Mouse (Mus musculus) cerebellum, adult 9-10 months (tissue): ENCODE data around the gene Pomt2.
"Not testable (repeated sequence)": the region's sequence is repeated elsewhere in the genome, so short reads cannot be mapped to it uniquely, and the experiment has no call there.

Source experiments
- DNase-seq: peaks from one replicate; pipeline ENCODE4 v3.0.0; 2022

The Pomt2 gene

DNA sequence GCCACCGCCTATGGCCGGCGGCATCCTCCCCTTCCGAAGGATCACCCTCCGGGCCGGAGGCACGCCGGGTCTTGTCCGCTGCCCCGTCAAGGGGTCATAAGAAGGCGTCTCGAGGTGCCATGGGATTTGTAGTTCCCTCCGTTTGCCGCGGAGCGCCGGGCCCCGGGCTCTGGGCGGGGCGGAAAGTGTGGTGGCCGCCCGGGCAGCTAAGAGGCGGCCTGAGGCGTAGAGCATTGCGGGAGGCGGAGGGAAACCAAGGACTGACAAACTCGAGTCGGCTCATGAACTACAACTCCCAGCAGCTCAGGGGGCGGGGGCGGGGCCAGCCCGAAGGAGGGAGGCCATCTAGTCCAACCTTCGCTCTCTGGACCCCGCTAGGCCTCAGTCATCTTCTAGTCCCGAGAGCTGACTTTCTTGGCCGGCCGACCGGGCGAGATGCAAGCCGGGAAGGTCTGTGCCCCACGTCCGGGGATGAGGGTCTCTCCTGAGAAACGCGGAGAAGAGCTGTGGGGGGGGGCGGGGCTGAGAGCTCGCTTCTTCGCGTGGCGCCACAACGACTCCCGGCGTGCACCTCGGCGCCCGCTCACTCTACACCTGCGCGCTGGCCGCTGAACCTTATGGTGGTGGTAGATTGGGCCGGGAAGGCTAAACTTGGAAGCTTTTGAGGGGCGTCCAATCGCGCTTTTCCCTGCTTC is at the start of gene Pomt2:
Gene Pomt2, minus strand, starts transcription at position 574 of the 695 bp plus-strand sequence.
- DNase-seq: peak; percentile 96

DNA sequence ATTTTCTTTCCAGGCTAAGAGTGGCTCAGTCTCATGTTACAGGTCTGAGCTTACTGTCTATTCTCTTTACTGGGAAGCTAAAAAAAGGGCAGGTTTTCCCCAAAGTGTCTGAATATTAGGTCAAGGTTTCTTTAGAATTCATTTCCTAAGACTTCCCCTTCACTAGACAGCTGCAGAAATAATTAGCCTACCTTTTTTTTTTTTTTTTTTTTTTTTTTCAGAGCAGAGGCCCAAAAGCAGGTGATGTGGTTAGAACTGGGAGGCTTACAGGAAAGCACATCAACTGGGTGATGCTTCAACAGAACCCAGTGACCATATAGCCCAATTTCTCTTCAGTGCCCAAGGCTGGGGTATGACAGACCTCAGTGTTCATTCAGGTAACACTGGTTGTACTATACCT is 48.5 kb upstream of the Pomt2 start:
- DNase-seq: no peak

DNA sequence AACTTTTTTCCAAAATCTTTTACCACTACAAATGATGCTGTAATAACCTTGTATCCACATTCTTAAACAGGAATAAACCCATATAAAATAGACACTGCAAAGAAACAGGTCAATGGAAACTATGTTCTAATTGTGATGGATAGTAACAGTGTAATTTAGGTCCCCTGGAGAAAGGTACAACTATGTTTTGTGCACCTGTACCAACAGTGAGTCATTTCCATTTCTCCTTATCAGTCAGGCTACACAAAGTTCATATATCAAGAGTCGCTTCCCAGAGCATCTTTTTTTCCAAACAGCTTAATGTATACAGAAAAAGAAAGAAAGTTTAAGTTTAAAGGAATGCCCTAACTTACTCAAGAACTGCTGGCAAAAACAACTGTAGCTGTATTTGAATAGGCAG is 47.3 kb upstream of the Pomt2 start:
- no peak for DNase-seq

DNA sequence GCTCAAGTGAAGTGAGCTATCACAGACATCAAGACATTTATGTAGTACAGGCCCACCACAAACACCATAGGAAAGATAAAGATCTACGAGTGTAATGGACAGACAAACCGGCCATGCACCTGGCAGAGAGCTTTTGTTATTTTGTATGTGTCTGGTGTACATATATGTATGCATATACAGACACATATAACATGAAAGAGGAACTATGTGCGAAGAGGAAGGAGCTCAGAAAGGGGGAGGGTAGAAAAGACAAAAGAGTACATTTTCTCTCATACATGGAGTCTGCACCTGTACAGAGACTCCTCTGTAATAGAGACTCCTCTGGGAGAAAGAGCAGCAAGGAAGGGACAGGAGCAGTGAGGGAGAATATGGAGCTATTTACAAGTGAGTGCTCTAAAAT is 45.2 kb upstream of the Pomt2 start:
- DNase-seq: no peak

DNA sequence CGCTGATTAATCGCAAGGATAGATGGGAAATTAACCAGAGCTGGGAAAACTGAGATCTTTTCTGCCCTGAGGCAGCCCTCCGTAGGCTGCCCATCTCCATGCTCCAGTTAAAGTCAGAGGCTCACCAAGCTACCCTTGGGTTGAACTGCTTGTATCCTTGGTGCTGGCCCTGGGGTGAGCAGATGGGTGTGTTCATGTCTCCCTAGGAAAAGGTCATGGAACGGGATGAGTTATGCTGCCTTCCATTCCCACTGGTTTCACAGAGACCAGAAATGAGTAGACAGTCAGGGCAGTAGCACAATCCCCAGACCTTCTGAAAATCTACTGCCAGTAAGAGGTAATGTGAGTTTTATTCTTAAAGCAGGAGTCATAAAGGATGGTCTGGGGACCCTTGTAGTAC is 29.9 kb upstream of the Pomt2 start:
- DNase-seq: no peak

DNA sequence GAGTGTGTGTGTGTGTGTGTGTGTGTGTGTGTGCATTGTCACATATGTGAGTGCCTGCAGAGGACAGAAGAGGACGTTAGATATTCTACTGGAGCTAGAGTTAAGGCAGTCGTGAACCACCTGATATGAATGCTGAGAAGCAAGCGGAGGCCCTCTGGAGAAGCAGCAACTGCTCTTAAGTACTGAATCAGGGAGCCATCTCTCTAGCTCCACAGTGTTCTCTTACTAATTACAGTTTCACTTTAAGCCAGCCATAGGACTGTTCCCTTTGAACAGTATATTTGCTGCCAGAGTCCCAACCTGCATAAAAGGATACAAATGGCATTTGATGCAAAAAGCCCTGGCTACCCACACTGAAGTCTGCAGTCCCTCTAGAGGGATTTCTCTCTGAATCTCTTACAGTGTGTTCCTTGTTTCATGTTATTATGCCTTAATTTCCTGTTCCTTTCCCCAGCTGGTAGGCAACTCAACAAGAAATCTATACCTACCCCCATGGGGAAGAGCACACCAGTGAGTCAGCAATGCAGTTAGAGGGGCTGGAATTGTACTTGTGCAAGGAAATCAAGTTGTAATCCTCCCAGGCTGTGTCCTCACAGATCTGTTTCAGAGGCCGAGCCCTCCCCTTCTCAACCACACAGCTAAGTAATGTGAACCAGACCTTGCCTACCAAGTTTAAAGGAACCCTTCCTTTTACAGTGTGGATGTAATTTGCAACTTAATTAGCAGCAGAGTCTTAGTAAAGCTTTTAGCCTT is 27.6 kb upstream of the Pomt2 start:
- DNase-seq: no peak

DNA sequence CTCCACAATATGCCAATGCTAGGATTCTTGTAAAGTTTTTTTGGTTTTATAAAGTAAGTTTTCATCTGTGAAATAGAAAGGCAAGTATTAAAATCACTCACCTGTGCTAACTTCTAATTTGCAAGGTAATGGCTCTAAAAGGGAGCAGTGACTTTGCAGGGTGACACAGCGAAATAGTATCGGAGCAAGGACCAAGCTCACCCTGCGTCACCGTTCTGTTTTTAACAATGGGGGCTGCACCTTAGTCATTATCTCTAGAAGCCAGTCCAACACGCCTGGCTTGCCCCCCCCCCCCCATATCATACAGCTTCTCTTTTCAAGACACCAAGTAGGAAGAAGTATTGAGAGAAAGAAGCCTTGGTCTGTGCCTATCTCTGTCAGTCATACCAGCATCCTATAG is 13.0 kb upstream of the Pomt2 start:
- no peak for DNase-seq

DNA sequence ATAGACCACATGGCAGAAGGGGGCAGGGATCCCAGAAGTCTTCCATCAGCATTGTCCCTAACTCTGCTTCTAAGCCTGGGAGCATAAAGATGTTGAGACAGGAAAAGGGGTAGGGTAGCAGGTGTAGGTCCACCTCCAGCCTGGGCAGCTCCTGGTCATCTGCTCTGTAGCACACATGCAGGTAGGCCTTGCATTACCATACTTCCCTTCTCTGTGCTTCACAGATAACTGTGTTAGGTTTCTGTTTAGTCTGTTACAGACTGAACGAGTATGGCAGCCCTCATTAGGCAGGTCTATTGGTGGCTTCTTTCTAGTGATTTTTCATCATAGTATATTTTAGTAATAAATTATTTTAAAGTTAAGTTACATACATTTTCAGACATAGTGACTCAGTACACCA is 12.5 kb upstream of the Pomt2 start:
- DNase-seq: no peak

DNA sequence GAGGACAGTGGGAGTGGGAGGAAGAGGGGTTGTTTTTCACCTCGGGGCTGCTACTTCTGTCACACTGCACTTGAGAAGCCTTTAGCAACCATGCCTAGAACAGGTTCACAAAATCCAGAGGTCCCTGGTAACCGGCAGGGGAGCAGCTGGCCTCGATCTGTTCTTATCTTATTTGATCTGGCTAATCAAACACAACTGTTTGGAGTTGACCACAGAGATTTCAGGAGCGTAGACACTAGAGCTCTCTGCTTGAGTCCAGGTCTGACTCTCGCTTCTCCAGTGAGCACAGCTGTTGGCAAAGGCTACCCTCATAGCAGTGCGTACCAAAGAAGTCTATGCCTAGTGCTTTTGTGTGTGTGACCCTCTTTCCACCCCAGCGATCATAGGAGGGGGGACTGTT is 10.3 kb upstream of the Pomt2 start:
- no peak for DNase-seq

DNA sequence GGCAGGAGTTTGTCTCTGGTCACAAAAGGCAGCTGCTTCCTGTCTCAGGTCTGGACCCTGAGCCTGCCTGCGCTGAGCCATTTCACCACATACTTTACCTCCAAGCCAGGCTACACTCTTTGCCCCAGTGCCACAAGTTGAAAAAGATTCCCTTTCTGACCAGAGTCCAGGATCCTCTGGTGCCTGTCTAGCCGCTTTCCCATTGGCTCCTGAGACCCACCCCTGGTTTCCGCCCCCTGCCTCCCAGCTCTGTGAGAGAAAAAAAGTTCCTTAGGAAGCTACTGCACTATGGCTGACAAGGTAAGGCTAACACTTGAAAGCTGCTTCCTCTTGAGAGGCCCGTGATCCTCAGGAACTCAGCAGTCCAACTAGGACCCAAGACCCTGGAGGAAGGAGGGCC is 9.6 kb upstream of the Pomt2 start:
- DNase-seq: no peak

DNA sequence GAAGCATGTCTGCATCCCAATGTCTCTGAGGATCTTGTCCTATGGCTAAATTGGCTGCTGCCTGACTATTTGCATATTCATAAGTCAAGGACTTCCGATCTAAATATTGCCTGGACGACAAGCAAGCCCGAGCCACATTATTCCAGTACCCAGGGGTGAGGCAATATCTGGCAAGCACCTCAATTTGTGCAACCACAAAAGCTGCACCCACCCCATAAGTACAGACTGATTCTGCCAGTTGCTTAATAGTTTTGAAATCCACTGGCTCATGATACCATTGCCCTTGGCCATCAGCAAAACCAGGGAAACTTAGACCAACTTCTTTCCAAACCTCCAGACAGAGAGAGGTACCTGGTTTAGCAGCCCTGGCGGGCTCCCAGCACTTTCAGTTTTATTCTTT is 6.7 kb upstream of the Pomt2 start:
- not testable (repeated sequence) for DNase-seq

DNA sequence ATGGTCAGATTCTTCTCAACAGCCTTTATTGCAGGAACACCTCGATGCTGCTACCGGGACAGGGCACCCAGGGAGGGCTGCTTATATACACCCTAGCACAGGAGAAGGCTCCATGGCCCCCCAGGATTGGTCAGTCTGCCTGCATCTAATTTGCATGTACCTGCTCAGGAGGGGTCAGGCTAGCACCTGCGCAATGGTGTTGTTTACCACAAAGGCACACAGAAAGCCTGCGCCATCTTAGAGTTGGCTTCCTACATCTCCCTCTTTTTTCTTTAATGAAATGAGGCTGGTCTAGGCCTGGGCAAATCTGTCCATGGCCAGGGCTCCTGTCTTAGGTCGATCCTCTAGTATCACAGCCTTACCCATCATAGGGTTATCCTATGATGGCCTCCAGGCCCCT is 1.7 kb upstream of the Pomt2 start:
- DNase-seq: peak; percentile 33

DNA sequence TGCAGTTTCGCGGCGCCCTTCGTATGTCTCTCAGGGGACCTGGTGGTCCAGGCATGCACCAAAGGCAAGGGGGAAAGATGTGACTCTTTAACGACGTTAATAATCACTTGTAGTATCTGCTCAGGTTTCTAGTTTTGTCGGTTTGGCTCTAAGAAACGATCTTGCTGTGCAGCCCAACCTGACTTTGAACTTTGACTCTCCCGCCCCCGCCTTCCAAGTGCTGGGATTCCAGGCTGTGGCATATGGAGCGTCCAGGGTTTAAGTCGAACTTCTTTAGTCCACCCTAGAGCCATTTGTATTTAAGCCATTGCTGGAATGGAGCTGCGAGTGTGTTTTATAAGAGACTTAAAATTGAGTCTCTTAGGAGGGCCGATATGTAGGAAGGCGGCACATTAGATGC is 368 bp upstream of the Pomt2 start:
- DNase-seq: no peak

DNA sequence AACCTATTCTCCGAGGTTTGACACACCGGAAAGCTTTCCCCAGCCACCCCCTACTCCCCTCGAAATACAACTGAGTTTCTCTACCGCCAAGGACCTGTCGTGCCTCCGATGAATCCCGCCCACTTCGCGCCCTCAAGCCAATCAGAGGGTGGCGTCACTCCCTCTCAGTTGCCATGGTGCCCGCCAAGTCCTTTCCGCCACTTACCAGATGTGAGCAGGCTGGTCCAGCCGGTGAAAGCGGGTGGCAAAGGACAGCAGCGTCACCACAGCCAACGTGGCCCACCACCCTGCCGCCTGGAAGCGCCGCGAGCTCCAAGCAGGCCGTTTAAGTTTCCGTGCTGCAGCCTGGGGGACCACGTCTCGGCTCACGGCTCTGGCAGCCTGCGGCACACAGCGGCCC is 802 bp downstream of the Pomt2 start, which contains the start of gene Gstz1:
Gene Gstz1, plus strand, starts transcription at position 200 of the 400 bp plus-strand sequence.
- peak; percentile 83 for DNase-seq

DNA sequence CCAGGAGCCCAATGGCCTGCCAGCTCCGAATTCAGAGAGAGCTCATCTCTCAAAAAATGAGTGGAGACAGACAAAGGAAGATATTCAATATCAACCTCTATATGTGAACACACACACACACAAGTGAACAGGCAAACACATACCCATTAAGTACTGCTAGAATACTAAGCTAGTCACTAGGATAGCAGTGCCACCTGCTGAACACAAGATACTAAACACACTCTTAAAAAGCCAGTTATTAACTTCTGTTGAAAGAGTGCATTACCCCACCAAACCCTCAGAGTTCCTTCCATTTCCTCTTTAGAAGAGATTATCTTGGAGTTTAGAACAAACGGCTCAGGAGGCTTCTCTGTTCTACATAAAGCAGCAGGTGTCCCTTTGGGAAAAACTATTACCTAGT is 5.6 kb downstream of the Pomt2 start:
- no peak for DNase-seq

DNA sequence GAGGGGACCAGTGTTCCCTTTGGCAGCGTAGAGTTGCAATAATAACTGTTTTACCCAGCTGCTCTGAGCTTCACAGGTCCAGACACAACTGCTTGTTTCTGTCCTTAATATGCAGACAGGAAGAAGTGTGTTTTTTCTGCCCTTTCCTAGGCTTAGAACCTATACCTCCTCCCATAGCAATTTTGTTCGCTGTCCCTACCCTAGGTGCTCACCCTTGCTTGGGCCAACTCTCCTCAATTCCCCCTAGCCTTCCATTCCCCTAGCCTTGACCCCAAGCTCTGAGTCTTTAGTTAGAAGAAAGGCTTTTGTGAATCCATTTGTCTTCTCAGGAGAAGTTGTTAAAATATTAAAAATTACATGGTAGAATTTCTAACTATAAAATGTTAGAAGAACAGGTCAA is 9.0 kb downstream of the Pomt2 start:
- no peak for DNase-seq

DNA sequence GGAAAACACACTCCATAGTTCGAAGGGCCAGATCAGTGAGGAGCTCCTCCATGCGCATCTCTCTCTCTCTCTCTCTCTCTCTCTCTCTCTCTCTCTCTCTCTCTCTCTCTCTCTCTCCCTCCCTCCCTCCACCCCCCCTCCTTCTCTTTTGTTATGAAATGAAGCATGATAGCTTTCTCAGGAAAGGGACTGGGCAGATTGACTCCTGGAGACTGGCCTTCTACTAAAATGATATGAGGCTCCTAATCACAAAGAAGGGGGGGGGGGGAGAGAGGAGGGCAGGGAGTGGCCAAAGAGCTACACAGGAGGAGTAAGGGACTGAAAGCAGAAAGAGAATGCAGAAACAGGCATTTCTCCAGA is 9.4 kb downstream of the Pomt2 start:
- DNase-seq: no peak

DNA sequence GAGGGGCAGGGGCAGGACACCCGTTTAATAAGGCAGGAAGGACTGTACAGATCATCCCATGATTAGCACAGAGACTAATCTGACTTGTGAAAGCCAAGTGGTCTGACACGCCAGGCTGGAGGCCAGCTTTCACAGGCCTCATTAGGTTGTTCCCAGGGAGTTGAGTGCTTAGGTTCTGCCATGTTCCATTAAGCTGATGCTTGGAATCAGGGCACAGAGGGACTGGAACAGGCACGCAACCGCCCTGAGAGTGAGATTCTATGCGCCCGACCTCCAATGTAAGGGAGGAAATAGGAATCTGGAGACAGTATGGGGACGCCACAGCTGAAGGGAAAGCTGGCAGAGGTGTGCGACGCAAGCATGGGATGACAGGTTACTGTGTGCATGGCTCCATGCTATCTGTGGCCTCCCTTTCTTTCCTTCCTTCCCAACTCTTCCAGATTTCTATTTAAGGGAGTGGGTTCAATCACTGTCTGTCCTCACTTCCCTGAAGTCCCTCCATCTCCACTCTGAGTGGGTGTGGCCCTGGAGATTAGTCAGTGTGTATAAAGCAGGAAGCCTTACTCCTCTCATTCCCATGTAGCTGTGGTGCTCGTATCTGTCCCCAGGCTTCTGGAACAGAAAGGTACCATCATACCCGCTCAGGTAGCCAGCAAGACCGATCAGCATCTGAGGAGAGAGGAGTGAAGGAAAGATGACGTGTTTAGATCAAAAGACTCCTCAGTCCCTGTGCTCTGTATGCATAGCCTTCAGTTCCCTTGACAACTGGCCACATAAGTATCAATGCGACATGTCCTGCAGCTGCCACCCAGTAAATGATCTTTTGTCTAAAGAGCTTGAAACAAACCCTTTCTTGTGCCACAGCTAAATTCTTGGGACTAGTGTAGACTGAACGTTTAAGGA is 10.1 kb downstream of the Pomt2 start:
- no peak for DNase-seq

DNA sequence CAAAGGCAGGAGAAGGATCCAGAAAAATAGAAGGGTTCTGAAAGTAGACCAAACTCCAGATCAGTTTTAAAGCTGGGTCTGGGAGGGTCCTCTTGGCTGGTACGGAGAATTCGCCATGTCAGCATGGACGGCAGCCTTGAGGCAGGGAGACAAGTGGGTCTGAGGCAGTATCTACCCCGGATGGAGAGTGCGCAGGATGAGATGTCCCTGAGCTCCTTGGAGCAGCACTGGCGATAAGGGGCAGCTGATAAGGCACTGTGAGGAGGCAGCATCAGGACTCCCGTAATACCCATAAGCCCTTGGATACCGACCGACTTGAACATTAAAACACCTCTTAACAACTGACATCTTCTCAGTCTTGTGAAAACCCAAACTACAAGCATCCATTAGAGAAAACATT is 15.0 kb downstream of the Pomt2 start:
- no peak for DNase-seq

DNA sequence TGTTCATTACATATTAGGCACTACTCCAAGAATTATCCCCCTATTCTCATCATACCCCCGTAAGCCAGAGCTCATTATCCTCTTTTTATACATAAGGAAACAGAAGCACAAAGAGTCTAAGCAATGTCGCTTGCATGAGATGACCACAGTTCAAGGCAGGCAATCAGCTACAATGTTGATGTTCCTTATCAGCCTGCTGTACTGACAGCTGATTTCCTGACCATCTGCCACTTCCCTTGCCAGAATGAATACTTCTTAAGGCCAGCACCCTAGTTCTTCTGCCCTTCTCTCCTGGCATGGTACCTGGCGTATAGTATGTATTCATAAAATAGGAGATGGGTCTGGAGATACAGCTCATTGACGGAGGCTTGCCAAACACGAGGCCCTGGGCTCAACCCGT is 15.6 kb downstream of the Pomt2 start:
- DNase-seq: no peak

DNA sequence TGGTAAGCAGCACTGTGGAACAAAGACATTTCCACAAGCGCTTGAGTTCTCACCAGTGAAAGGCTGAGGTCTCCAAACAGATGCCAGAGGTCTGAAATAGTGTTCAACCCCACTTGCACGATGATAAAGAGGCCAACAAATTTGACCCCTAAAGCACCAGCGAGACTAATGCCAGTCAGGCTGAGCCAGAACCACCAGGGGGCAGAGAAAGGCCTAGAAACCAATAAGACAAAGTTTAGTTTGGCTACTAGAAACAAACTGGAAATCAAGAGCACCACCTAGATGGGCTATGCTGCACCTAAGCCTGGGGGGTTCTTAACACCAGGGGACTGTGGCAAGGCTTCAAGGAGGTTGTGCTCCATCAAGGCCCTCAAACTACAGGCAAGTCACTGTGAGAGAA is 16.1 kb downstream of the Pomt2 start:
- DNase-seq: no peak

DNA sequence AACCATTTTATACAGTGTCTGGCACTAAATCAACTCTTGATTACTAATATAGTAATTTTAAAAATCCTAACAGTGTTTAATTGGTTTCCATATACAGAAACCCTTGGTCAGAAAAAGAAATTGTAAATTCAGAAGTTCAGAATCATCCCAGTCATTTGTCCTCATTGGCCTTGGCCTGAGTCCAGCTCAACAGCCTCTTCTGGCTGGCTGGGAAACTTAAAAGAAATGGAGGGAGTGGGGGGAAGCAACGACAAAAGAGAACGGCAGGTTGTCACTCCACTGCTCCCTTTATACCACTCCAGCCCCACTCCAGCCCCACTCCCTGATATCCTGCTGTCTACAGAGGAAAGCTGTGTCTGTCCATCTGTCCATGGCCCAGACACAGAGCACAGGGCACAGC is 16.6 kb downstream of the Pomt2 start:
- no peak for DNase-seq

DNA sequence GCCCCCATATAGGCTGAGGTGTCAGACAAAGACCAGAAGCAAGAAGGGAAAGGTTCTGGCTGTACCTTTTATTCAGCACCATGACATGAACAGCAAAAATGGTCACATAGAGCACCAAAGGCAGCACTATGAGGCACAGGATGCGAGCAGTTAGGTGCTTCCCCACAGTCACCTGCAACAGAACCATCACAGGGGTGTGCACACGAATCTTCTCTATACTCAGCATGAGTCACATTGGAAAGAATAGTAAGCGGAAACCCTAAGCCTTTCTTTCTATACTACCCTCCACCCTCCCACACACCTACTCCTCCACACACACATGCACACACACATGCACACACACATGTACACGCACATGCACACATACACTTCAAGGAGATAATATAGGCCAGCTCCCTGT is 17.5 kb downstream of the Pomt2 start:
- no peak for DNase-seq

DNA sequence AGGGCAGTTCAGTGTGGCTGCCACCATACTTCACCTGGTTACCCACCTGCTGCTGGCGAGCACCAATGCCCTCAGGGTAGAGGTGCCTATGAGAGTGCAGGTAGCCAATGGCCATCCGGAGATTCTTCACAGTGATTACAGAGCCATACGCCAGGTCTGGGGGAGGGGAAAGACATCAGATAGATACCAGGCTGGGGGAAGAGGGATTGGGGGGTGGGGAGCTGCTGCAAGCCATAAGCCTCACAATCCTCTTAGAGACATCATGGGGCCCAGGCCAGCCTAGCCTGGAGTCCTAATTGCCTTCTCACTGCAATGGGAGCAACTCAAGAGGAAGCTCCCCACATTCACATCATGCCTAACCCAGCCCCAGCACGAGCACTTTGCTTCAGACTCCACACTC is 20.5 kb downstream of the Pomt2 start:
- DNase-seq: no peak
